Mouse (Mus musculus) Muller cell, postnatal 12 days (primary cell): Measurements from ENCODE around the gene Usp5.

Experiments
- DNase-seq: peaks from one replicate; pipeline ENCODE4 v3.0.0-alpha.2; 2015; ENCODE audit errors: inconsistent ontology term

Usp5 gene

GRCm38 (mm10) chr6:124828868-124829798 is at the start of gene Usp5, which contains the start of gene Cdca3:
Usp5 (minus strand) TSS chr6:124829484.
Cdca3 (plus strand) TSS chr6:124829547.
- peak; percentile 100 for DNase-seq

DNA sequence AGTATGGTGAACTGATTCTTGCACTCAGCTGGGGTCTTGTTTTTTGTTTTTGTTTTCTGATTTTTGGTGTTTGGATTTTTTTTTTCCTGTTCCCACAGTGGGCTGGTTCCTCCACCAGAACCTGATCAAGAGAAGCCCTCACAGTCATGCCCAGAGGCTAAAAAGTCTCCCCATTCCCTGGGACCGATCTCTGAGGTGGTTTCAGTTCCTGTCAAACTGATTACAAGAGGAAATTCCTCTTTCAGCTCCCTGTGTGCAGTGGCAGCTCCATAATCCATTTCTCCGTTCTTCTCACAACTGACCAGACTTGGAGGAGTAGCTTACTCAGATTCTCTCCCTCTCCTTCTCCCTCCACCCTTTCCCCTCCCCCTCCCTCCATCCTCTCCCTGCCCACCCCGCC is 45.1 kb upstream of the Usp5 start:
- DNase-seq, result no peak

DNA sequence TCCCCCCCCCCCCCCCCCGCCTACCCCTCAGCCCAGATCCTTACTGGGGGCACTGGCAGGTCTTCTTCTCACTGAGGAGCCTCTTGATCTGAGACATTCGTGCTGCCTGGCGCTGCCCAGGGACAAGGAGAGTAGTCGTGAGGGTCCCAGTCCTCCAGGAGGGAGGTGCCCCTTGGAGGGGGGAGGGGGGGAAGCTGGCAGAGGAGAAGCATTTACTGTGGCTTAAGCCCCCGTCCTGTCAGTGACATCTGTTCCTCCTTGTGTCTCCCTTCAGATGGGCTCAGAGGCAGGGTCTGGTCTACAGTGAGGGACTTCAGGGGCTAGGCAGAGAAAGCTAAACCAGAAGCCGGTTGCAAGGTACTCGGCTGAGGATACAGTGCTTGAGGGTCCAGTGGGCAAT is 37.3 kb upstream of the Usp5 start:
- DNase-seq, result no peak

GRCm38 (mm10) chr6:124865766-124866362 is 36.6 kb upstream of the Usp5 start:
- no peak for DNase-seq

DNA sequence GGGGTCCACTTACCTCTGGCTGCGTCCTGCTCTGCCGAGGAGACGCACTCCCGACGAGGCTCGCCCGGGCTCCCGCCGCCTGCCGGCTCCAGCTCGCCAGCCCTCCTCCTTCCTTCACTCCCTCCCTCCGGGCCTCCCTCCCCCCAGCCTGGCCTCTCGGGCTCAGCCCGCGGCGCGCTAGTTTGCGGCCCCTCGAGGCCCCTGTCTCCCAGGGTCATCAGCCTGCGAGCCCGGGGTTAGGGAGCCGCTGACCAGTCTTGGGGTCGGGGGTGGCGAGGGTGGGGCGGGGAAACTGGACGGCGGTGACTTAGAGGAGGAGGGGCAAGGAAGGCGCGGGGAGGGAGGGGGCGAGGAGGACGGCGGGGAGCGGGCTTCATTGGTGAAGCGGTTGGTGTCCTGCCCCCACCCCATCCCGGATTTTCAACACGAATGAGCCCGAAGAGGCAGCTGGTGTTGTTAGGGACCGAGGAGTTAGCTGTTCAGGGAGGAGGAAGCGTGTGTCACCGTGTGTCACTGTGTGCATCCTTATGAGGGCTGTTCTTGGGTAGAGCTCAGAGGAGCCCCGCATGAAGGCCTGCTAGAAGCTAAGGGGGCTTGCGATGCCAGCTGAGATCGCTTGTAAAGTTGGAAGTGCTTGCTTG is 34.5 kb upstream of the Usp5 start, which contains the start of gene Gpr162:
Gpr162 (minus strand) TSS at position 326 of the 641 bp plus-strand sequence.
- DNase-seq, result peak; percentile 75

- peak; percentile 17 for DNase-seq
These were observed 33.9 kb upstream of the Usp5 start for GRCm38 (mm10) chr6:124863125-124863657.

- no peak for DNase-seq
These were observed 33.3 kb upstream of the Usp5 start for GRCm38 (mm10) chr6:124862406-124863124.

DNA sequence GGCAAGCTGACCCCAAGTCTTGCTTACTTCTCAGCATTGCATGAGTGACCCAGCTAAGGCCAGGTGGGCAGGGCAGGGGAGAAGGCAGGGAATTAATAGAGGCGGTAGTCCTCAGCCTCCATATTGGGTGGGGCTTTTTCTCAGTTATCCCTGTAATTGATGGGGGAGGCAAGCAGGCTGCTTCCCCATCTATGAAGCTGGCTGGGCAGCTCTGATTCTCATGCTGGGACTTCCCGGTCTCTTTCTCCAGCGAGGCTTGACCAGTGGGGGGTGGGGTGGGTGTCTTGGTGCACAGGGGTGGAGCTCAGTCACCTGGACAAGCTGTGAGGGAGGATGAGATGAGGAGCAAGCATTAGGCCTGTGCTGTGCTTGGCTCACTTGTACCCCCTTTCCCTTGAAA is 32.5 kb upstream of the Usp5 start:
- no peak for DNase-seq

- no peak for DNase-seq
These were observed 32.0 kb upstream of the Usp5 start for GRCm38 (mm10) chr6:124861266-124861665.

DNA sequence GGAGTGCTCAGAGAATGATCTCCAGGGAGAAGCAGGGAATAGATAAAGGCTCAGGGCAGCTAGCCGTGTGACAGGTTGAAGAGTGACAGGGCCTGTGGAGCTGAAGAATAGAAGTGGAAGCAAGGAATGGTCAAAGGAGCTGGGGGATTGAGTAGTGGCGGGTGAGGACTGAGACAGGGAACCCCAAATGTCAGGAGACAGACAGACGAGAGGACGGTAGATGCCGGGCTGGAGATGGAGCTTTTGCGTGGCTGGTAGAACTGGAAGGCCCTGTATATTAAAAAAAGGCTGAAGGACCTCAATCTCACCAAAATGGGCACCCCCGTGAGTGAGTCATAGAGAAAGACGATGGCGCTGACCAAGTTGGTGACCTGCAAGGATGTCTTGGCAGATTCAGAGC is 31.2 kb upstream of the Usp5 start:
- DNase-seq, result no peak

DNA sequence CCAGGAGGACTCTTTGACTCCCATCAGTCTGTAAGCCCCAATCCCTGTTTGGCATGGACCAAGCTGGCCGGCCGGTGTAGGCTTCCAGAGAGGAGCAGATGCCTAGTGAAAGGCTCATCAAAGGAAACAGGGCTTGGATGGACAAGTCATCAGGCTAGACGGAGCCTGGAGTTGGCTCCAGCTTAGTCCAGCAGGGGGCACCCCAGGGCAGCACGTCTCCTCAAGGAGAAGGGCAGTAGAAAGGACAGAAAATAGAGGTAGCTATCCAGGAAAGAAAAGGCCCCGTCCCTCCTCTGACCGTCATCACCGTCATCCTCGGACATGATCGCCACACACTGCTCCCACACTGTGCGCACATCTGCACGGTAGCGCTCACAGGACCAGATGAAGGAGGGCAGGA is 30.4 kb upstream of the Usp5 start:
- DNase-seq, result peak; percentile 91

DNA sequence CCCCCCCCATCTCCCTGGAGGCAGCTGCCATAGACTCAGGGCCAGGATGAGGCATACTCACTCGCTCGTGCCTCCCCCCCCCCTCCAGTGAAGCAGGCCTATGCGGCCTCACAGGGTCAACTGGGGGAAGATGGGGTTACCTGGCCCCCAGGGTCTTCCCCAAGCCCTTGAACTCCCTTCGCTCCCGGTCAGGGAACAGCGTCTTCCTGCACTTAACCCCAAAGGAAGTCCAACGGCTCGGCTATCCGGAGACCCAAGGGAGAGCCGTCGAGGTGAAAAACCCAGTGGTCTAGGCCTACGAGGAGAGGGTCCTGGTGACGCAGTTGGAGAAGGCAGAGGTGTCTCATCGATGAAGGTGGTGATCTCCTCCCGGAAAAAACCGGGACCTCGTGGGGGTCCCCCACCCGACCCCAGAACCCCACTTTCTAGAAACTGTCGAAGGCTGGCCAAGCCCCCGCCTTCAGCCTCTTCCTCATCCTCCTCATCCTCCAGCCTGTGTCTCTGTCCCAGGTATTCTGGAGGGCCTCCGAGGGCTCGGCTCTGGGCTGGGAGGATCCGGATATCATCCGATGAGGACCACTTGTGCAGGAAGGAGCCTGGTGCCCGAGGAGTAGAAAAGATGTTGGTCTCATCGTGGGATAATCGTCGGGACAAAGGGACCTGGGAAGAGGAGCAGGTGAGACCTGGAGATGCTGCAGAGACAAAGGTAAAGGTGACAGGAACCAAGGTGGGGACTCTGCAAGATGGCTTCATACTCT is 29.5 kb upstream of the Usp5 start:
- no peak for DNase-seq

- peak; percentile 14 for DNase-seq
These were observed 28.7 kb upstream of the Usp5 start for GRCm38 (mm10) chr6:124857840-124858530.

DNA sequence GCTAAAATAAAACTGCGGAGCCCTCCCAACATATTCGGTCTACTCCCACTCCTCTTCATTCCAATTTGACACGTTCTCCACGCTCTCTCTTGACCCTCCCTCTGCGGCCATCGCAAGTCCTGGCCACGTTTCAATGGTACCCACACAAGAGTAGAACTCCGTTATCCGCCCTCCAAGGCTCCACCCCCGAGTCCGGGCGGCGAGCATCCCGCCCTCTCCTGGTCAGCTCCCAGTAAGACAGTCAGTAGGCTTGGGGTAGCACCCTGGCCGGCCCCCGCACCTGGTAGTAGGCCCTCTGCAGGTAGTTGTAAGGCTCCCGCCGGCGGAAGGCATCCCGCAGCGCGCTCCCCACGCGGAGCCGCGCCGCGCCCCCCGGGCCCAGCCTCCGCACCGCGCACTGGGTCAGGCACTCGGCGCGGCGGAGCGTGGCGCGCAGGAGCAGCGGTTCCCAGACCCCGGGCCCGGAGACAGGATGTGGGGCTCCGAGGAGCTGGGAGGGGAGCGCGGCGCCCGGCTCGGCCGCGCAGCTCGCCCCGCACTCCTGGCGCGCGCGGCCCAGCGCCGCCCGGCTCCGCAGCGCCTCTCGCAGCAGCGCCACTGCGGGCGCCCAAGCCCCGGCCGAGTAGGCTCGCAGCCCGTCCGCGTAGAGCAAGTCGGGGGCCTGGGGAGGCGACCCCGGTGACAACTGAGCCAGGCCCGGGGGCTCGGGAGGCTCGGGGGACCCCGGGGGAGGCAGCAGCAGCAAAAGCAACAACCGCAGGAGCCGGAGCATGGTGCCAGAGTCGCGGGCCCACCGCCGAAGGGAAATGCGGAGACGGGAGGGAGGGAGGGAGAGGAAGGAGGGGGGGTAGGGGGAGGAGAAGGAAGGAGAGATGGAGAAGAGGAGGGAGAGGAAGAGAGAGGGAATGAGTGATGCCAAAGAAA is 27.9 kb upstream of the Usp5 start, which contains the start of gene P3h3:
P3h3 (minus strand) TSS at position 837 of the 924 bp plus-strand sequence.
- peak; percentile 87 for DNase-seq

DNA sequence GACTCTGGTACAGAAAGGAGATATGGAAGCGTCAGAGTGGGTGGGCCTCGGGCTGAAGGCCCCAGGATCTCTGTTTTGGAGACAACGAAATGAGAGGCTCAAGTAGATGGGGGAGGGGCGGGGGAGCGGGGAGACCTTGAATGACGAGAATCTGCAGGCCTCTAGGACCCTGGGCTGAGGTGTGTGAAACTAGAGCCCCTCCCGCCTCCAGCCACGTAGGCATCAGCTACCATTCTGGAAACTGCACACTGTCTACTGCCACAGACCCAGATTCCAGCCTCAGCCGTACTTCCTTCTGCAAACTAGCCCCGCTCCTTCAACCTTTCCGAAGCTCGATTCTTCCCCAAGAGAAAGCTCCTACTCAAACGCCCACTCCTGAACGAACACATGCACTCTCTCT is 27.0 kb upstream of the Usp5 start:
- DNase-seq, result no peak

- no peak for DNase-seq
These were observed 25.4 kb upstream of the Usp5 start for GRCm38 (mm10) chr6:124854647-124855046.

- DNase-seq, result no peak
These were observed 21.3 kb upstream of the Usp5 start for GRCm38 (mm10) chr6:124850535-124850934.

DNA sequence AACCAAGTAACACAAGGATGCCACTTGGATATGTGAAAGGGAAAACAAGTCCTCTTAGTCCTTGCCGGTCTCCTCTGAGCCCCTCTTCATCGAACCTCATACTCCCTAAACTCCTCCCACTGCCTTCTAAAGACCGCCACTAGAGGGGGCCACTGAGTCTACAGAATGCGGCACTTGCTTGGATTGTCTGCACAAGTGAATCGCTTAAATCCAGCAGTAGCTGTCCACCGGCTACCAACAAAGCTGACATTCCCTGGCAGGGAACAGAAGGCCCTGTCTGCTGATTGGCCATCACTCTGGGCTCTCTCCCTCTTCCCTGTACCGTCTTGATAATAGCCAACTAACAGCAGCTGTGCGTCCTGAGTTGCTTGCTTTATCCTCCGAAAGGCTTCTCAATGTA is 18.0 kb upstream of the Usp5 start:
- peak; percentile 89 for DNase-seq
